Mouse (Mus musculus) G1E (cell line): ENCODE measurements around the gene Bcl2l15. TPM values are rescaled to one million over a fixed set of nuclear protein-coding genes. Genes with fewer than 3 reads are reported as not detected.
A peak's percentile ranks its signal among the peaks of the same experiment; 100 is the strongest.

ENCODE experiments used
- ATAC-seq: 2 replicates; pipeline ENCODE4 v1.8.0; 2016; ENCODE audit warnings: mild to moderate bottlenecking; ENCODE audit not compliant: insufficient number of reproducible peaks, poor library complexity, low FRiP score, severe bottlenecking; ENCODE audit errors: extremely low read depth
- DNase-seq: peaks from one replicate; pipeline ENCODE4 v3.0.0; 2012; ENCODE audit warnings: low spot score
- H3K27me3 ChIP-seq: 2 replicates; pipeline ENCODE4 v1.6.1; 2012; ENCODE audit warnings: mild to moderate bottlenecking, low read length, inconsistent platforms; ENCODE audit not compliant: insufficient read depth
- H3K36me3 ChIP-seq: replicated peaks from 2 replicates; pipeline ENCODE3; 2012; ENCODE audit warnings: mild to moderate bottlenecking, inconsistent platforms
- H3K4me1 ChIP-seq: 2 replicates; pipeline ENCODE4 v1.6.1; 2012; ENCODE audit warnings: low read depth, low read length, inconsistent platforms, mixed read lengths; ENCODE audit not compliant: insufficient read depth
- H3K4me3 ChIP-seq: 2 replicates; pipeline ENCODE4 v1.5.1; 2012; ENCODE audit warnings: low read depth, mild to moderate bottlenecking, inconsistent platforms, low read length, moderate library complexity, mixed read lengths
- H3K9me3 ChIP-seq: replicated peaks from 2 replicates; pipeline ENCODE4 v1.6.1; 2012; ENCODE audit warnings: inconsistent platforms
- CTCF ChIP-seq: IDR thresholded peaks from 2 replicates; pipeline ENCODE4 v1.5.1; 2012; ENCODE audit warnings: low read depth, low read length, inconsistent platforms, mixed read lengths
- GATA1 ChIP-seq: IDR thresholded peaks from 2 replicates; pipeline ENCODE4 v1.6.1; 2012; ENCODE audit warnings: borderline replicate concordance, low read length, inconsistent platforms, mixed read lengths
- GATA2 ChIP-seq: IDR thresholded peaks from 2 replicates; pipeline ENCODE4 v1.6.1; 2012; ENCODE audit warnings: low read depth, low read length, inconsistent platforms, borderline replicate concordance
- POLR2AphosphoS5 ChIP-seq: IDR thresholded peaks from 2 replicates; pipeline ENCODE4 v1.6.1; 2012; ENCODE audit warnings: low read depth, low read length, inconsistent platforms; ENCODE audit not compliant: insufficient replicate concordance
- TAL1 ChIP-seq: conservative IDR thresholded peaks from 2 replicates; pipeline ENCODE4 v1.6.1; 2012; ENCODE audit warnings: low read depth, low read length, inconsistent platforms, mixed read lengths
- polyA plus RNA-seq: library from polyadenylated mRNA; stranded (reverse); fragments of >175 nt; gene quantifications from 2 replicates; pipeline ENCODE4 v1.2.3, GENCODE M21; 2012
- total RNA-seq, 2 experiments: library from RNA; stranded (forward) in 1 of 2; stranded (reverse) in 1 of 2; fragments of 200-1000 nt in 1 of 2; fragments of >200 nt in 1 of 2; fragmentation: Nextera tagmentation in 1 of 2; gene quantifications; 2 replicates each; pipeline ENCODE4 v1.2.3; 2014 to 2017

Bcl2l15 gene
- total and polyA plus RNA-seq, 3 experiments, result 1.1 TPM; not detected in 2

GRCm38 (mm10) chr3:103887581-103887980 is 55.2 kb downstream of the Bcl2l15 start:
- DNase-seq, result peak; percentile 2
- TF ChIP-seq GATA2, result no peak
- no peak for TF ChIP-seq CTCF
- no peak for TF ChIP-seq GATA1
- no peak for TF ChIP-seq TAL1
- TF ChIP-seq POLR2AphosphoS5, result no peak
- Histone ChIP-seq H3K9me3 (no peaks in the 10 kb centered on the region), H3K4me3 (no peak overlapping the region), H3K4me1 (0 out of 2 replicates have a peak, but pooled peaks cover 3% of the 10 kb centered on the region), H3K27me3 (peaks cover 19% of the 10 kb centered on the region), H3K36me3 (no peaks in the 10 kb centered on the region)
- ATAC-seq, result no peak

- Histone ChIP-seq H3K4me3 (no peak overlapping the region), H3K4me1 (0 out of 2 replicates have a peak, but pooled peaks cover 2% of the 10 kb centered on the region), H3K27me3 (peaks cover 32% of the 10 kb centered on the region), H3K36me3 (no peaks in the 10 kb centered on the region), H3K9me3 (no peaks in the 10 kb centered on the region)
- DNase-seq, result no peak
- no peak for ATAC-seq
- no peak for TF ChIP-seq TAL1
- no peak for TF ChIP-seq GATA1
- TF ChIP-seq CTCF, result no peak
- TF ChIP-seq POLR2AphosphoS5, result no peak
- no peak for TF ChIP-seq GATA2
Observed at GRCm38 (mm10) chr3:103893374-103893773, 61.0 kb downstream of the Bcl2l15 start.

Other genes starting within 250 kb of the Bcl2l15 start
- gene Atg4a-ps, start 186.5 kb upstream of the Bcl2l15 start, total RNA-seq (2014; fragmentation: Nextera tagmentation), result 1.3 TPM in 1 of 2 replicates, not detected in the other
- gene Atg4a-ps, start 186.5 kb upstream of the Bcl2l15 start, total RNA-seq (2017), result 1.1 and 1.2 TPM in 2 replicates
- not detected in 2 replicates for gene Atg4a-ps, start 186.5 kb upstream of the Bcl2l15 start, polyA plus RNA-seq
- 0.75 TPM in 1 of 2 replicates, not detected in the other for gene Olfml3, start 94.6 kb upstream of the Bcl2l15 start, total RNA-seq (2014; fragmentation: Nextera tagmentation)
- 0.46 and 0.60 TPM in 2 replicates for gene Olfml3, start 94.6 kb upstream of the Bcl2l15 start, total RNA-seq (2017)
- not detected in 2 replicates for gene Olfml3, start 94.6 kb upstream of the Bcl2l15 start, polyA plus RNA-seq
- not detected in 2 replicates for gene Gm10964, start 93.2 kb upstream of the Bcl2l15 start, total RNA-seq (2014; fragmentation: Nextera tagmentation)
- gene Gm10964, start 93.2 kb upstream of the Bcl2l15 start, total RNA-seq (2017), result not detected in 2 replicates
- gene Gm10964, start 93.2 kb upstream of the Bcl2l15 start, polyA plus RNA-seq, result not detected in 2 replicates
- gene Hipk1, start 41.0 kb upstream of the Bcl2l15 start, total RNA-seq (2014; fragmentation: Nextera tagmentation), result 188 and 208 TPM in 2 replicates
- 47.7 and 57.5 TPM in 2 replicates for gene Hipk1, start 41.0 kb upstream of the Bcl2l15 start, total RNA-seq (2017)
- gene Hipk1, start 41.0 kb upstream of the Bcl2l15 start, polyA plus RNA-seq, result 39.1 and 42.6 TPM in 2 replicates
- gene Dclre1b, start 23.2 kb upstream of the Bcl2l15 start, total RNA-seq (2014; fragmentation: Nextera tagmentation), result 21.8 and 28.6 TPM in 2 replicates
- 8.0 and 8.6 TPM in 2 replicates for gene Dclre1b, start 23.2 kb upstream of the Bcl2l15 start, total RNA-seq (2017)
- gene Dclre1b, start 23.2 kb upstream of the Bcl2l15 start, polyA plus RNA-seq, result 2.6 and 5.7 TPM in 2 replicates
- 13.5 and 30.8 TPM in 2 replicates for gene Ap4b1, start 23.1 kb upstream of the Bcl2l15 start, total RNA-seq (2014; fragmentation: Nextera tagmentation)
- 24.1 and 24.4 TPM in 2 replicates for gene Ap4b1, start 23.1 kb upstream of the Bcl2l15 start, total RNA-seq (2017)
- 2.5 and 3.4 TPM in 2 replicates for gene Ap4b1, start 23.1 kb upstream of the Bcl2l15 start, polyA plus RNA-seq
- gene Gm43064, start 23.0 kb upstream of the Bcl2l15 start, total RNA-seq (2014; fragmentation: Nextera tagmentation), result 3.1 and 8.7 TPM in 2 replicates
- 0.82 TPM in 1 of 2 replicates, not detected in the other for gene Gm43064, start 23.0 kb upstream of the Bcl2l15 start, total RNA-seq (2017)
- gene Gm43064, start 23.0 kb upstream of the Bcl2l15 start, polyA plus RNA-seq, result 0.05 and 0.13 TPM in 2 replicates
- not detected in 2 replicates for gene Ptpn22, start 27.2 kb downstream of the Bcl2l15 start, total RNA-seq (2014; fragmentation: Nextera tagmentation)
- gene Ptpn22, start 27.2 kb downstream of the Bcl2l15 start, total RNA-seq (2017), result 0.16 TPM in 1 of 2 replicates, not detected in the other
- gene Ptpn22, start 27.2 kb downstream of the Bcl2l15 start, polyA plus RNA-seq, result 0.13 TPM in 1 of 2 replicates, not detected in the other
- 38.9 and 39.6 TPM in 2 replicates for gene Rsbn1, start 81.5 kb downstream of the Bcl2l15 start, total RNA-seq (2014; fragmentation: Nextera tagmentation)
- 29.4 and 34.7 TPM in 2 replicates for gene Rsbn1, start 81.5 kb downstream of the Bcl2l15 start, total RNA-seq (2017)
- 13.3 and 16.5 TPM in 2 replicates for gene Rsbn1, start 81.5 kb downstream of the Bcl2l15 start, polyA plus RNA-seq
- 14.4 and 17.2 TPM in 2 replicates for gene Phtf1, start 135.5 kb downstream of the Bcl2l15 start, total RNA-seq (2014; fragmentation: Nextera tagmentation)
- 34.8 and 36.1 TPM in 2 replicates for gene Phtf1, start 135.5 kb downstream of the Bcl2l15 start, total RNA-seq (2017)
- gene Phtf1, start 135.5 kb downstream of the Bcl2l15 start, polyA plus RNA-seq, result 13.3 and 19.5 TPM in 2 replicates